Mouse (Mus musculus) liver, embryonic 14.5 days (tissue): ENCODE results near the gene Myof.

Experiments
- CTCF ChIP-seq: IDR thresholded peaks from 2 replicates; pipeline ENCODE4 v1.5.1; 2016; ENCODE audit warnings: antibody characterized with exemption, low read depth, control low read depth
- EP300 ChIP-seq: IDR thresholded peaks from 2 replicates; pipeline ENCODE4 v1.6.1; 2016; ENCODE audit warnings: antibody characterized with exemption, low read depth

- TF ChIP-seq CTCF (no peak), EP300 (no peak)
Observed at GRCm38 (mm10) chr19:38091512-38091985, 48.2 kb upstream of the Myof start.
